Mouse (Mus musculus) C2C12 (cell line): Measurements from ENCODE around the gene Map3k20.

Source experiments
- CTCF ChIP-seq: IDR thresholded peaks from one replicate; pipeline ENCODE4 v1.5.1; 2011; ENCODE audit not compliant: control insufficient read depth, insufficient read depth, insufficient read length
- USF1 ChIP-seq: IDR thresholded peaks from one replicate; pipeline ENCODE4 v1.6.1; 2011; ENCODE audit warnings: low read depth, mild to moderate bottlenecking, control low read depth, moderate library complexity

DNA sequence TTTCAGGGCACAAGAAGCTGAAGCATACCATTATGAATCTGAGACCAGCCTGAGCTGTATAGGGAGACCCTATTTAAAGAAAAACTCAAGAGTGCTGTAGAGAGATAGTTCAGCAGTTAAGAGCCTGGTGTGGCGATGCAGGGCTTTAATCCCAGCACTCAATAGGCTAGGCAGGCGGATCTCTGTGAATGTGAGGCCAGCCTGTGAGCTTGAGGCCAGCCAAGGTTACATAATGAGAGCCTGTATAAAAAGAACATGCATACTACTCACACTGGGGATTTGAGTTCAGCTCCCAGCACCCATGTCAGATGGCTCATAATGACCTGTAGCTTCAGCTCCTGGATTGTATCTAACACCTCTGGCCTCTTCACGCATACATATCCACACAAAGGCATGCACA lies 76.1 kb downstream of the Map3k20 start:
- TF ChIP-seq CTCF (no peak), USF1 (no peak)
